Mouse (Mus musculus): Measurements from ENCODE around the gene Lrp11. TPM values are rescaled to one million over a fixed set of nuclear protein-coding genes. Genes with fewer than 3 reads are reported as not detected.
"Not testable (repeated sequence)": the region's sequence is repeated elsewhere in the genome, so short reads cannot be mapped to it uniquely, and the experiment has no call there.

Lrp11 gene
- total and polyA plus RNA-seq, 2 experiments from 2014 or later: 51.7 to 139 TPM

GRCm38 (mm10) chr10:7614834-7615233 is 25.2 kb downstream of the Lrp11 start:
- DNase-seq (ENCODE audit: low spot score) (no peak), ATAC-seq (ENCODE audit: low FRiP score) (no peak)
- Histone ChIP-seq H3K27me3 (ENCODE audit: insufficient read depth, low read length) (no peaks in the 10 kb centered on the region), H3K4me2 (ENCODE audit: low read depth, low read length, poor library complexity, severe bottlenecking) (no peak overlapping the region), H3K9ac (replicated peaks; ENCODE audit: low read length, poor library complexity, severe bottlenecking) (no peak overlapping the region), H3K27ac (ENCODE audit: low read depth, low read length) (no peak overlapping the region), H3K4me3 (ENCODE audit: low read depth, low read length) (no peak overlapping the region), H3K9me3 (ENCODE audit: low read length) (peaks cover 4% of the 10 kb centered on the region), H3K4me1 (ENCODE audit: insufficient read depth, low read length) (no peaks in the 10 kb centered on the region), H3K36me3 (ENCODE audit: insufficient read depth, low read length) (peaks cover 10% of the 10 kb centered on the region)
- WGBS: 93% methylated on average over 8 of the region's 8 CpGs
- no peak for TF ChIP-seq CTCF (IDR thresholded peaks at IDR 0.05)

GRCm38 (mm10) chr10:7617146-7617545 is 27.5 kb downstream of the Lrp11 start:
- H3K4me3 ChIP-seq (ENCODE audit: low read depth, low read length); H3K9ac ChIP-seq (replicated peaks; ENCODE audit: low read length, poor library complexity, severe bottlenecking); H3K27me3 ChIP-seq (ENCODE audit: insufficient read depth, low read length); H3K4me1 ChIP-seq (ENCODE audit: insufficient read depth, low read length); H3K27ac ChIP-seq (ENCODE audit: low read depth, low read length); H3K4me2 ChIP-seq (ENCODE audit: low read depth, low read length, poor library complexity, severe bottlenecking); ATAC-seq (ENCODE audit: low FRiP score); H3K9me3 ChIP-seq (ENCODE audit: low read length); DNase-seq (ENCODE audit: low spot score); H3K36me3 ChIP-seq (ENCODE audit: insufficient read depth, low read length): not testable (repeated sequence)
- 92% methylated on average over 9 of the region's 11 CpGs for WGBS

GRCm38 (mm10) chr10:7617556-7617955 is 28.0 kb downstream of the Lrp11 start:
- not testable (repeated sequence) for H3K4me3 ChIP-seq (ENCODE audit: low read depth, low read length); H3K36me3 ChIP-seq (ENCODE audit: insufficient read depth, low read length); H3K9ac ChIP-seq (replicated peaks; ENCODE audit: low read length, poor library complexity, severe bottlenecking); H3K27ac ChIP-seq (ENCODE audit: low read depth, low read length); DNase-seq (ENCODE audit: low spot score); H3K9me3 ChIP-seq (ENCODE audit: low read length); ATAC-seq (ENCODE audit: low FRiP score); H3K4me2 ChIP-seq (ENCODE audit: low read depth, low read length, poor library complexity, severe bottlenecking); H3K4me1 ChIP-seq (ENCODE audit: insufficient read depth, low read length); H3K27me3 ChIP-seq (ENCODE audit: insufficient read depth, low read length)
- WGBS: 30% methylated on average over 3 of the region's 3 CpGs

GRCm38 (mm10) chr10:7619821-7620241 is 30.2 kb downstream of the Lrp11 start:
- DNase-seq (ENCODE audit: low spot score): no peak
- peak; percentile 52; the same call in 1 of the 2 replicates for ATAC-seq (ENCODE audit: low FRiP score)
- H3K36me3 ChIP-seq (ENCODE audit: insufficient read depth, low read length): peaks cover 5% of the 10 kb centered on the region
- H3K27me3 ChIP-seq (ENCODE audit: insufficient read depth, low read length): no peaks in the 10 kb centered on the region
- H3K9ac ChIP-seq (replicated peaks; ENCODE audit: low read length, poor library complexity, severe bottlenecking): no peak overlapping the region
- H3K27ac ChIP-seq (ENCODE audit: low read depth, low read length): no peak overlapping the region
- H3K9me3 ChIP-seq (ENCODE audit: low read length): peaks cover 1% of the 10 kb centered on the region
- WGBS: 72% methylated on average over 5 of the region's 5 CpGs
- H3K4me3 ChIP-seq (ENCODE audit: low read depth, low read length): no peak overlapping the region
- no peak overlapping the region for H3K4me2 ChIP-seq (ENCODE audit: low read depth, low read length, poor library complexity, severe bottlenecking)
- TF ChIP-seq CTCF (IDR thresholded peaks at IDR 0.05): no peak
- no peaks in the 10 kb centered on the region for H3K4me1 ChIP-seq (ENCODE audit: insufficient read depth, low read length)

- Histone ChIP-seq H3K36me3 (ENCODE audit: insufficient read depth, low read length) (peaks cover 5% of the 10 kb centered on the region), H3K4me1 (ENCODE audit: insufficient read depth, low read length) (no peaks in the 10 kb centered on the region), H3K9ac (replicated peaks; ENCODE audit: low read length, poor library complexity, severe bottlenecking) (no peak overlapping the region), H3K4me3 (ENCODE audit: low read depth, low read length) (no peak overlapping the region), H3K4me2 (ENCODE audit: low read depth, low read length, poor library complexity, severe bottlenecking) (no peak overlapping the region), H3K27me3 (ENCODE audit: insufficient read depth, low read length) (no peaks in the 10 kb centered on the region), H3K27ac (ENCODE audit: low read depth, low read length) (no peak overlapping the region), H3K9me3 (ENCODE audit: low read length) (no peaks in the 10 kb centered on the region)
- no peak for TF ChIP-seq CTCF (IDR thresholded peaks at IDR 0.05)
- 68% methylated on average over 5 of the region's 5 CpGs for WGBS
- DNase-seq (ENCODE audit: low spot score) (no peak), ATAC-seq (ENCODE audit: low FRiP score) (no peak)
Measured at GRCm38 (mm10) chr10:7620723-7621122, 31.1 kb downstream of the Lrp11 start.

GRCm38 (mm10) chr10:7622378-7622777 is 32.8 kb downstream of the Lrp11 start:
- DNase-seq (ENCODE audit: low spot score) (no peak), ATAC-seq (ENCODE audit: low FRiP score) (no peak)
- Histone ChIP-seq H3K27me3 (ENCODE audit: insufficient read depth, low read length) (no peaks in the 10 kb centered on the region), H3K9ac (replicated peaks; ENCODE audit: low read length, poor library complexity, severe bottlenecking) (no peak overlapping the region), H3K4me3 (ENCODE audit: low read depth, low read length) (no peak overlapping the region), H3K4me1 (ENCODE audit: insufficient read depth, low read length) (no peaks in the 10 kb centered on the region), H3K27ac (ENCODE audit: low read depth, low read length) (no peak overlapping the region), H3K9me3 (ENCODE audit: low read length) (no peaks in the 10 kb centered on the region), H3K4me2 (ENCODE audit: low read depth, low read length, poor library complexity, severe bottlenecking) (no peak overlapping the region), H3K36me3 (ENCODE audit: insufficient read depth, low read length) (peaks cover 9% of the 10 kb centered on the region)
- 96% methylated on average over 3 of the region's 3 CpGs for WGBS
- TF ChIP-seq CTCF (IDR thresholded peaks at IDR 0.05): no peak
